In the genomic region with DNA sequence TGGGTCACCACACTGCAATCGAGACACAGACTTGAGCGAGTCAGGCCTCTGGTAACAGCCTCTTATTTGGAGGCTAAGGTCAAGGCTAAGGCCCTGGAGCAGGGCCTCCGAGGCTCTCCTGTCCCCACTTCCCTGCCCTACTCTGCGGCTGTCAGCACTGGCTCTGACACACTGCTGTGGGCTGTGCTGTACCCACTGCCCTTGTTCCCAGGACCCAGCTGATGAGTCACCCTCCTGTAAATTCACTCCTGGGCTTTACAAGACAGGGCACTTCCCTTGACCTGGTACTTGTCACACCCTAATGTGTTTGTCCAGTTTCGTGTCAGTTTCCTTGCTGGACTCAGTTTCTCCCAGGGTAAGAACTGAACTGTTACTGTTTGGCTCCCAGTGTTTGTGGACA, we compare ENCODE assay signal across 12 mouse cellular contexts.
"Had no signal": no experiment of that assay in that cellular context is flagged by ENCODE, and none has a peak within 500 bp of the region (broad histone marks: within the 10 kb centered on the region; RNA-seq: fewer than 3 reads in every experiment).

No protein-coding gene starts in this region.

- DNase-seq: kidney, adult 8-10 months; kidney, postnatal 10 days; layer of hippocampus, postnatal 36 days; liver, embryonic 13.5 days; lung, adult 2 months; lung, postnatal 14 days; midbrain, embryonic 14.5 days; right cerebral cortex, adult 18-20 months; right cerebral cortex, postnatal 14 days; right cerebral cortex, postnatal 4 days; thymus, adult 2 months; thymus, postnatal 25 days had no signal
